Mouse (Mus musculus) thymus, adult 2 months (tissue): ENCODE data around the gene Fbxl13. TPM values are rescaled to one million over a fixed set of nuclear protein-coding genes. Genes with fewer than 3 reads are reported as not detected.

ENCODE experiments used
- DNase-seq: peaks from one replicate; pipeline ENCODE4 v3.0.0; 2021
- H3K27ac ChIP-seq: fragments of 200-500 bp; 2 replicates; pipeline ENCODE4 v1.5.1; 2012; ENCODE audit warnings: low read length, control low read depth; ENCODE audit not compliant: control insufficient read depth, insufficient read depth
- H3K27me3 ChIP-seq: fragments of 200-500 bp; 2 replicates; pipeline ENCODE4 v1.6.1; 2012; ENCODE audit warnings: mild to moderate bottlenecking, low read length, moderate library complexity, mixed read lengths; ENCODE audit not compliant: control insufficient read depth, insufficient read depth
- H3K36me3 ChIP-seq: fragments of 200-500 bp; 2 replicates; pipeline ENCODE4 v1.6.1; 2012; ENCODE audit warnings: mild to moderate bottlenecking, low read length, moderate library complexity; ENCODE audit not compliant: control insufficient read depth, insufficient read depth
- H3K4me1 ChIP-seq: fragments of 200-500 bp; replicated peaks from 2 replicates; pipeline ENCODE4 v1.6.1; 2012; ENCODE audit warnings: low read length; ENCODE audit not compliant: control insufficient read depth, insufficient read depth
- H3K4me3 ChIP-seq: fragments of 200-500 bp; 2 replicates; pipeline ENCODE4 v1.5.1; 2012; ENCODE audit warnings: mild to moderate bottlenecking, low read length, control low read depth, moderate library complexity; ENCODE audit not compliant: control insufficient read depth, insufficient read depth
- CTCF ChIP-seq: fragments of 200-500 bp; IDR thresholded peaks from 2 replicates; pipeline ENCODE4 v1.5.1; 2012; ENCODE audit warnings: mild to moderate bottlenecking, control low read depth, low read length, moderate library complexity, borderline replicate concordance; ENCODE audit not compliant: control insufficient read depth, poor library complexity, insufficient read depth; ENCODE audit errors: extremely low read depth
- POLR2A ChIP-seq: fragments of 200-500 bp; IDR thresholded peaks from 2 replicates; pipeline ENCODE4 v1.6.1; 2012; ENCODE audit warnings: mild to moderate bottlenecking, low read length, control low read depth, moderate library complexity; ENCODE audit not compliant: control insufficient read depth, poor library complexity, insufficient read depth; ENCODE audit errors: extremely low read depth
- WGBS: fragments of 180-500 bp; shearing (Covaris S2); methylation state at CpG from one replicate; pipeline ENCODE4 v1.1.7; 2018; 5-methylcytosine and 5-hydroxymethylcytosine counted together
- polyA plus RNA-seq: library from polyadenylated mRNA; depleted of rRNA; stranded (reverse); fragments of >200 nt; gene quantifications from 2 replicates; pipeline ENCODE4 v1.2.3, GENCODE M21; 2012

The Fbxl13 gene
- polyA plus RNA-seq, 1 experiment: 0.12 TPM

DNA sequence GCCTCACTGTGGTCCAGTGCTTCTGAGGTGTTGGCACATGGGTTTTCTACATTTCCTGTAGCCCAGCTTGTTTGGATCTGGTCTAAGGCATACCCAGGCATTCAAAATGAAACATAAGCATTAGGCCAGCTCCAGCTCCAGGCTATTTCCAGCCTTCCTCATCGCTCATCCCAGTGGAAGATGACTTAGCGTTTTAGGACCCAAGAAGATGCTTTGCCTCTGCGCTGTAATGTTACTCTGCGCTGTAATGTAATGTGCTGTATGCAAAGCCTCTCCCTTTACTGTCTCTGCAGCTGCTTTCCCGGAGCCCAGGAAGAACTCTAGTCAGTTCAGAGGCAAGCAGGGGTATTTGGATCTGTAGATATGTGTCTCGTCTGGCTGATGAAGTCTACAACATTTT lies 12.6 kb upstream of the Fbxl13 start:
- TF ChIP-seq CTCF (no peak), POLR2A (no peak)
- Histone ChIP-seq H3K27me3 (no peaks in the 10 kb centered on the region), H3K27ac (no peak overlapping the region), H3K4me3 (no peak overlapping the region), H3K4me1 (no peaks in the 10 kb centered on the region), H3K36me3 (peaks cover 35% of the 10 kb centered on the region)
- WGBS: 98% methylated on average over 6 of the region's 6 CpGs
- DNase-seq: no peak

DNA sequence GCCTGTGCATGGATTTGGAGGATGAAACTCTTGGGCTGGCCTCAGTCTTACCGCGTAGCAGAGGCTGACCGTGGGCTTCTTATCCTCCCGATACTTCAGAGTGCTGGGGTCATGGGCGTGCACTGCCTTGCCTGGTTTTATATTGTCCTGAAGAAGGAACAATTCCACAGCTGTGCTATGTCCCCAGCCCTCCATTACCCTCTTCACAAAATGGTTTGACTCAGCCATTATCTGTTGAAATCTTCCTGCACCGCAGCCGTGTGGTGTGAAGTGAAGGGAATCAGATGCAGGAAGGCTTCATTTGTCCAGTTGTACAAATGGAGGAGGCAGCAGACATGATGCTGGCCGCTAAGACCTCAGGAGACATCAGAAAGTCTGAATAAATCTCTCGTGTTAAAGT lies 11.5 kb upstream of the Fbxl13 start:
- no peak overlapping the region for H3K27ac ChIP-seq
- peaks cover 43% of the 10 kb centered on the region for H3K36me3 ChIP-seq
- TF ChIP-seq CTCF: no peak
- no peak for TF ChIP-seq POLR2A

DNA sequence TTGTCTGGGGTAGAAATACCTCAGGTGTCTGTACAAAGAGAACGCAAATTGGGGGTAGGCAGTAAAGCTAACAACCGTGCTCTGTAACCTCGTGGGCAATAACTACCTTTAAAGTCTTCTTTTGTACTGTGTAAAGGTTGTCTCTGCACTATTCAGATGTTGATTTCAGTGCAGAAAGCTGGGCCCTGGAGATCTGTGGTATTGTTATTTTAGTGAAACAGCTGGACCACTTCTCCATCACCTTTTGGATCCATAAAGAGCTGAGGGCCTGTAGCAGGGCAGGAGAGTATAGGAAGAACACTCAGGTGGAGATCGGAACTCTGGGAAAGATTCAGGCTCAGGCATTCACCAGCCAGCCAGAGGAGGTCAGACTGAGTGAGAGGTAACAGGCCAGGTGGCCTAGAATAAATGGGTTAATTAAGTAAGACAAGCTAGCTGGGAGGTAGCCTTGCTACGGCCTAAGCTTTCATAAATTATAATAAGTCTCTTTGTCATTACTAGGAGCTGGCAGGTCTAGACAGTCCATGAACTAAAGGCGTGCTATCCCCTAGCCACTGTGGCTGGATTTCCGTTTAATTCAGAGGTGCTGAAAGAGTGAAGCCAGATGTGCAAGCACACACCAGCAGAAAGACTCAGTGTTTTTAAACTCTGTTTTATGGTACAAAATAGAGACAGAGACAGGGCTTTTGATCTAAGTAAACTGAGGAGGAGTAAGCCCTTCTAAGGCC lies 6.6 kb upstream of the Fbxl13 start:
- Histone ChIP-seq H3K36me3 (peaks cover 45% of the 10 kb centered on the region), H3K27me3 (no peaks in the 10 kb centered on the region), H3K4me3 (no peak overlapping the region), H3K27ac (no peak overlapping the region), H3K4me1 (no peaks in the 10 kb centered on the region)
- TF ChIP-seq POLR2A: no peak
- TF ChIP-seq CTCF: no peak
- no peak for DNase-seq
- 94% methylated on average over 7 of the region's 7 CpGs for WGBS

More for the DNA sequence above, 11.5 kb upstream of the Fbxl13 start:
- no peak overlapping the region for H3K4me3 ChIP-seq
- no peaks in the 10 kb centered on the region for H3K27me3 ChIP-seq
- no peaks in the 10 kb centered on the region for H3K4me1 ChIP-seq
- WGBS: 99% methylated on average over 9 of the region's 9 CpGs
- DNase-seq: no peak

DNA sequence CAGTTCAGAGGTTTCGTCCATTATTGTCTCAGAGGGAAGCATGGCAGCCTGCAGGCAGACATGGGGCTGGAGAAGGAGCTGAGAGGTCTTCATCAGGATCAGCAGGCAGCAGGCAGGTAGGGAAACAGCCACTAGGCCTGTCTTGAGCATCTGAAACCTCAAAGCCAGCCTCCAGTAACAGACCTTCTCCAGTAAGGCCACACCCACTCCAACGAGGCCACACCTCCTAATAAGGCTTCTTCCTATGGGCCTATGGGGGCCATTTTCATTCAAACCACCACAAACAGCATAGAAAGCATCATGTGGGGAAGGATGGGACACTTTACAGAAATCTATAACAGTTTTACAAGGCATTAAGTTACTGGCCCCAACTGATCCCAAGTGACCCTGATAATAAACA lies 5.3 kb upstream of the Fbxl13 start:
- no peak for TF ChIP-seq POLR2A
- no peak for TF ChIP-seq CTCF
- DNase-seq: no peak
- 81% methylated on average over 2 of the region's 2 CpGs for WGBS

DNA sequence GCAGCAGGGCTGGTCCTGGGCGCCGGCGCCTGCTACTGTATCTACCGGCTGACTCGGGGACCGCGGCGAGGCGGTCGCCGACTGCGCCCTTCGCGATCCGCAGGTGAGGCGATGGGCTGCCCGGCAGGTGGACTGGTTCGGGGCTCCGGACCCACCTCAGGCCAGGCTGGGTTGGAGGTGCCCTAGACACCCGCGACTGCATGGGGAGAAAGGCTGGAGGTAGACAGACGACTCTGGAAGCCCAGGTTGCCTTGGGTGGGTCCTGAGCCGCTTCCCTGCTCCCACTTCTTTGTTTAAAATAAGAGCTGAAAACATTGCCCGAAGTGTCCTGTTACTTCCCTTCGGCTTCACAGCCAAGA lies 678 bp upstream of the Fbxl13 start:
- WGBS: 0% methylated on average over 25 of the region's 25 CpGs
- DNase-seq: no peak
- Histone ChIP-seq H3K27me3 (no peaks in the 10 kb centered on the region), H3K36me3 (peaks cover 14% of the 10 kb centered on the region), H3K27ac (0 out of 2 replicates have a peak overlapping the region, but pooled peaks have one; percentile 2), H3K4me1 (peaks cover 11% of the 10 kb centered on the region), H3K4me3 (peak overlapping the region; percentile 81)
- TF ChIP-seq POLR2A: no peak; the same call in 1 of the 2 replicates
- TF ChIP-seq CTCF: peak; percentile 43; the same call in 1 of the 2 replicates

More for the DNA sequence above, 5.3 kb upstream of the Fbxl13 start:
- Histone ChIP-seq H3K27me3 (no peaks in the 10 kb centered on the region), H3K27ac (no peak overlapping the region), H3K36me3 (peaks cover 42% of the 10 kb centered on the region), H3K4me3 (no peak overlapping the region), H3K4me1 (peaks cover 3% of the 10 kb centered on the region)

DNA sequence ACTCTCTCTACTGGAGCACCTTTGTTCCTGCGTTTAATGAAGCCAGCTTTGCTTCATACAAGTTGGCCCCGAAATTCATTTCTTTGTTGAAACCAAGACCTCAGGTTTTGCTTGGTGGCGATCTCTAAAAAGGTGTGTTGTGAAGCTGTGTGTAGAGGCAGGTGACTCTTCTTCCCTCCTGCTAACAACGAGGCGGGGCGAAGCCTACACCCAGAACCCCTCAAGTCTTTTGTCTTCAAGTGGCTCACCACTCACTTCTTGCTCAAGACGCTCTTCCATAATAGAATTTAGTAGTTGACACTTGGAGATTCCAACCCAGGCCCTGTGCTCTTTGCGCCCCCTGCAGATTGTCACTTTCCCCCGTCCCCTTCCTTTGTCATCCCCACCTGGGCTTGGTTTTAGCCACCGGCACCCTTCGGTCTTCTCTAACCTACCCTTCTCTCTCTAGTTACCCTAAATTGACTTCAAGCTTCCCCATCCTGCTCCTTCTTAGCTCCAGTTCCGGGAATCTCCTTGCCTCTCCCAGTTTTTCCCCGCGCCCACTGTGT lies 469 bp downstream of the Fbxl13 start:
- Histone ChIP-seq H3K27me3 (no peaks in the 10 kb centered on the region), H3K36me3 (peaks cover 10% of the 10 kb centered on the region), H3K27ac (no peak overlapping the region), H3K4me3 (peak overlapping the region; percentile 39), H3K4me1 (peaks cover 11% of the 10 kb centered on the region)
- TF ChIP-seq CTCF (no peak), POLR2A (no peak)
- peak; percentile 65 for DNase-seq
- 27% methylated on average over 14 of the region's 14 CpGs for WGBS
